Mouse (Mus musculus) embryonic fibroblast, embryonic 13.5 days (primary cell): ENCODE measurements around the gene Exoc4.

Experiments
- CTCF ChIP-seq: IDR thresholded peaks from 2 replicates; pipeline ENCODE4 v1.5.1; 2011; ENCODE audit warnings: mild to moderate bottlenecking, control low read depth, low read length, moderate library complexity, borderline replicate concordance; ENCODE audit not compliant: insufficient read depth
- POLR2A ChIP-seq: IDR thresholded peaks from 2 replicates; pipeline ENCODE4 v1.6.1; 2011; ENCODE audit warnings: low read depth, mild to moderate bottlenecking, control low read depth, low read length, moderate library complexity

DNA sequence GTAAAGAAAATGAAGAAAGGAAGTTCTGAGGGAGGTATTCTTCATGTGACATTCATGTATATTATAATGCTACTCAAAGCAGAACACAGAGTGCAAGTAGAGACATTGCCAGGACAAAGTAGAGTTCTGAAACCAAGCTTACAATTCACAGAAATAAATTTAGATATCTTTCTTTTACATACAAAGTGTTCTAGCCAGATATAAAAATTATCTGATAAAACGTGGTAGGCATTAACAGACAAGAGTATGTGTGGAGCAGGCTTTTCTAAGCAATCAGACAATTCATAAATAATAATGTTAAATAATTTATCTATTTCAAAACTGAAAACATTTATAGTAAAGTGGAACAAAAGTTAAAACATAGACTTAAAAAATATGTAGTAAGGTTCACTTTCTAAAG, 49.9 kb downstream of the Exoc4 start:
- TF ChIP-seq POLR2A (no peak), CTCF (no peak)
